Mouse (Mus musculus): ENCODE results near the gene Grik4. TPM values are rescaled to one million over a fixed set of nuclear protein-coding genes. Genes with fewer than 3 reads are reported as not detected.

The Grik4 gene
- total RNA-seq (2023): not detected

GRCm38 (mm10) chr9:42943781-42944535 lies at the start of gene Grik4:
Gene Grik4, minus strand, starts transcription at chr9:42944493.

GRCm38 (mm10) chr9:42507709-42508108 lies 436.6 kb downstream of the Grik4 start, which contains the start of gene Tbcel:
Gene Tbcel, minus strand, starts transcription at chr9:42507809.

Other genes starting within 250 kb of the Grik4 start
- 1 to 10 TPM; 8.9 to 10.0 TPM for gene Arhgef12, start 162.7 kb upstream of the Grik4 start, total RNA-seq (2023)
- not detected for gene Tmem136, start 172.1 kb upstream of the Grik4 start, total RNA-seq (2023)